Mouse (Mus musculus) cerebellum, adult 9-11 months (tissue): Measurements from ENCODE around the gene Btnl10.
A peak's percentile ranks its signal among the peaks of the same experiment; 100 is the strongest.
"Not testable (repeated sequence)": the region's sequence is repeated elsewhere in the genome, so short reads cannot be mapped to it uniquely, and the experiment has no call there.

Experiments used
- DNase-seq: peaks from one replicate; pipeline ENCODE4 v3.0.0; 2022

Btnl10 gene

DNA sequence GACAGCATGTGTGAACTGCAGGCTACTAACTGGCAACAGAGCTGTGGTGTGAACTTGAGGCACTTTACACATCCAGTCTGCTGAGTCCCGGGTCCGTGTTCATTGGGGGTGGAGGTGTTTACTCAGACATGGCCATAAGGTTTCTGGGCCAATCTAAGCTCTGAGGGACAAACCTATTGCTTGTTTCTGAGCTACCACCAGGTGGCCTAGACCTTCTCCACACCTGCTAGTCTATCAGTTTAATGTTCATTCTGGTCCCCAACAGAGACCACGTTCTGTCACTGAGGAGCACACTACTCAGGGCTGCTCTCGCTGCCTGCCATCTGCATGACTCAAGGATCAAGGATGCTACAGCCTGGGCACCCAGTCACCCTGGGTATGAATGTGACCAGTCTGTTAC lies 13.9 kb downstream of the Btnl10 start:
- no peak for DNase-seq

DNA sequence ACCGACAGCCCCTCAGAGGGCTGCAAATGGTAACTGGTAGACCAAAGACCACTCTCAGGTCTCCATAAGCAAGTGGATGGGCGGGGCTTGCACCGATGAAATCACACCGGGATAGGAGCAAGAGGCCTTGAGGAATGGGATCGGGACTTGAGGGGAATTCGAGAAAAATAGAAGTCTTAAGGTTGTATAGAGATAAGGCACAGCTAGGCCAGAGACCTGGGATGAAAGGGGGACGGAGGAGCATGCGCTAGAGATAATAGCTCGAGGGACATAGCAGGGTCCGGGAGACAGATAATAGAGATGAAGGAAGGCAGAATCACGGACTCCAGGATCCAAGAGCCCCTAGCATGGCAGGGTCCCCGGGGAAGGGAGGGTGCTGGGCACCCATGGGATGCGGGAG lies 20.2 kb downstream of the Btnl10 start:
- peak; percentile 50 for DNase-seq

DNA sequence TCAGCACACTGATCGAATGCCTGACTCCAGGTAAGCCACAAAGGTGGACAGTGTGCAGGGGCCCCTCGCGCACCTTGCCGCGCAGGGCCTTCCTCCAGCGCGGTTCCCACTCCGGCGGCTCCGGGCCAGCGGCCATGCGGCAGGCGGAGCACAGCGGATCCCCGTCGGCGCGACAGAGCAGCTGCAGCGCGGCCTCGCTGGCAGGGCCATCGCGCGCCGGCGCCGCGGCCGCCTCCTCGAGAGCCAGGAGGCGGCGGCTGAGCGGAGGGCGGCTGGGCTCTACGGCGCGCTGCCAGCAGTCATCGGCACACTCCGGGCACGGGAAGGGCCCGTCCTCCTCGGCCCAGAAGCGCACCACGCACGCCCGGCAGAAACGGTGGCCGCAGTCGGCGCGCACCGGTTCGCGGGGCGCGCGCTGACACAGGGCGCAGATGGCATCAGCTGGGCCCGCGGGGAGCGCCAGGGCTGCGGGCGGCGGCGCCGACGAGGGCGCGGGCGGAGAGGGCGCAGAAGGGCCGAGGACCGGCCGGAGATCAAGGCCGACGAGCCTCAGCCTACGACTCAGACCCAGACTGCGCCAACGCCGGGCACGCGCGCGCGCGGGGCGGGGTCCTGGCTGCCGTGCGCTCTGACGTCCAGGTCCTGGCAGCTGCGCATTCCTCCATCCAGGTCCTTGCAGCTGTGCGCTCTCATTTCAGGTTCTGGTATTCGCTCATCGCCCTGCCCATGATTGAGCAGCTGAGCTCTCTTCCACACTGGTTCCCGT lies 20.8 kb downstream of the Btnl10 start, which contains the start of gene Rnf187:
TSS of gene Rnf187 (minus strand) at position 595 of the 766 bp plus-strand sequence.
- DNase-seq, result peak; percentile 96

- DNase-seq, result no peak
Measured at GRCm38 (mm10) chr11:58939088-58939439, 21.4 kb downstream of the Btnl10 start.

DNA sequence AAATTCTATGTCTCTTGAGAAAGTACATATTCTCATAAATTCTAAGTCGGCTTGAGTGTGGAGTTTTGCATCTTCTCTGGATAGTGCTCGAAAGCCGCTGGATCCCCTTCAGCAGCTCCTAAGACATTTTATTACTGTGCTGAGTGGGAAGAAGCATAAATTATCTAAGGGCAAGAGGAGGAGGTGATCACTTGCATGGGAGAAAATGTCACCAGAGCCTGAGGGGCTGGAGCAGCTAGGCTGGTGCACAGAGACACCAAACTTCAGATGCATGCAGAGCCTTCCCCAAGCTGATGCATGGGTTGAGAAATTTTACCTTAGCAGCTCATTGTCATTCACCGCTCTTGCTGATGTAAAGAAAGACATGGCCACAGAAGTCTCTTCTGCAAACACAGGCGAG lies 26.4 kb downstream of the Btnl10 start:
- no peak for DNase-seq

DNA sequence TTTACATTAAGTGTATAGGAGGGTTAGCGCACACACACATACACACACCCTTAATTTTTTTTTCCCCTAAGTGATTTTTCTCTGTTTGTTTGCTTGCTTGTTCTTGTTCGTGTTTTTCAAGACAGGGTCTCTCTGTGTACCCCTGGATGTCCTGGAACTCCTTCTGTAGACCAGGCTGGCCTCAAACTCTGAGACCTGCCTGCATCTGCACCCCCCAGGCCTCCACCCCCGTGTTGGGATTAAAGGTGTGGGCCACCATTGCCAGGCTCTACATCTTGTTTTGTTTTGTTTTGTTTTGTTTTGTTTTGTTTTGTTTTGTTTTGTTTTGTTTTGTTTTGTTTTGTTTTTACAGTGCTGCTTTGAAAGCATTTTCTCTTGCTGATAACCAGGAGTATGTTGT lies 29.6 kb downstream of the Btnl10 start:
- peak; percentile 58 for DNase-seq

GRCm38 (mm10) chr11:58947798-58948528 lies 30.3 kb downstream of the Btnl10 start:
- DNase-seq, result peak; percentile 85

GRCm38 (mm10) chr11:58948542-58949479 lies 31.1 kb downstream of the Btnl10 start, which contains the start of gene Hist3h2ba:
TSS of gene Hist3h2ba (plus strand) at chr11:58948920.
- peak; percentile 92 for DNase-seq

DNA sequence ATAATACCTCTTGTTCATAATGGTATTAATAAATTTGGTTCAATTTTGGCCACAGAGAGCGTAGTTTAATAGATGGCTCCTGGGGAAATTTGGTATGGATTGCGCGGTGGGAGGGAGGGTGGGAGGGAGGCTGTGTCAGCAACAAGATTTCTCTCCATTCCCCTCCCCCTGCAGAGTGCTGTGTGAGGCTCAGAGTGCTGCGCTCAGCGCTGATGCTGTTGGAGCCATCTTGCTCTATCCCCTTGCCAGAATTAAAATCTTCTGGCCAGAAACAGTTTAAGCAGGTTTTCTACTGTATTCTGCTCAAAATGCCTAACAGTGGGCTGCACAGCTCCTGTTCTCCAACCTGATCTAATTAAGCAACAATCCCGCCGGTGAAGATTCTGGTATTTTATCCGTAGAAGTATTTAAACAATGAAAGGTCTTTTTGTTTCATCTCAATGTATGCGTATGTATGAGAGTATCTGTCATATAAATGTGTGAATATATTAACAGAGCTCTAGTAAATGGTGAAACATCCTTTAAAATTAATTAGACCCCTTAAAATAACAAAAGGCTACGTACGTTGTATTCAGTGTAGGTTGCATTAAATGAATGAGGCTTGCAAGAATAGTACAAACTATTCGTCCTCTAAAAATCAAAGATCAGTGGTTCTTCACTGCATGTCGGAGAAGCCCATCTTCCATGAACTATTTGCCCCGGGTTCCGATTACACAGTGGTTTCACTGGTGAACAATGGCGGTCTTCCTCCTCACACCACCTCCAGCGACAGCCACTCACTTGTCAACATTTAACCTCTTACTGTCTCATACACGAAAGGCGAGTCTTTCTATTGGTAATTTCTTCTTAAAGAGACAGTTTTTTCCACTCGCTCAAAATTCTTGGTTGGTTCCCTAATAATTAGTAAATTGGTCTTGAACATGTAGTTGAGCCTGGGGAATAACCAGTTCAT lies 32.0 kb downstream of the Btnl10 start:
- peak; percentile 86 for DNase-seq

GRCm38 (mm10) chr11:58951210-58951609 lies 33.5 kb downstream of the Btnl10 start:
- DNase-seq, result peak; percentile 50

DNA sequence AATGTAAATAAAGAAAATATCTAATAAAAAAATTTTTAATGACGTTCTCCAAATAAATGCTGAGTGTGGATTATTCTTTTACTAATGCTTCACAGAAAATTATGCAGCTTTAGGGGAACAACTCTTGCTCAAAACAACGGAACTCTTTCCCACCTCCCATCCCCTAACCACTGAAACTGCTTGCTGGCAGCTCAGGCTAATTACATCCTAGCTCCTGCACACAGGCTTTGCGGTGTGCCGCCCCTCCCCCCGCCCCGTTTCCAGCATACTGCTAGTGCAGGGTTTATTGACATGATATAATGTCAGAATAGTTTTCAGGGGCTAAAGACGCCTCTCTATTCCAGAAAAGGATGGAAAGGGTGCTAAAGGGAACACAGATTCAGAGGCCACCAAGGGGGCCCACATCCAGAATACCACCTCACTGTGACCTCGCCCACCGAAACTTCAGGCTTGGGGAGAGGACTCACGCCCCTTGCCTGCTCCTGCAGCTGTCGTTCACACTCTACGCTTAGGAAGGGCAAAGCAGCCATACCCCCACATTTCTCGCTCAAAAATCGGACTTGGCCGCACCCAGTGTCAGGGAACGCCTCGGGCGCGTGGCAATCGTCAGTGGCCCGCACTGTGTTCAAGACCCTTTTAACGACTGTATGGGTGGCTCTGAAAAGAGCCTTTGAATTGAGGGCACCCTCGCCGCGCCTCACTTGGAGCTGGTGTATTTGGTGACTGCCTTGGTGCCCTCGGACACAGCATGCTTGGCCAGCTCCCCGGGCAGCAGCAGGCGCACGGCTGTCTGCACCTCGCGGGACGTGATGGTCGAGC lies 35.9 kb downstream of the Btnl10 start:
- DNase-seq, result no peak

DNA sequence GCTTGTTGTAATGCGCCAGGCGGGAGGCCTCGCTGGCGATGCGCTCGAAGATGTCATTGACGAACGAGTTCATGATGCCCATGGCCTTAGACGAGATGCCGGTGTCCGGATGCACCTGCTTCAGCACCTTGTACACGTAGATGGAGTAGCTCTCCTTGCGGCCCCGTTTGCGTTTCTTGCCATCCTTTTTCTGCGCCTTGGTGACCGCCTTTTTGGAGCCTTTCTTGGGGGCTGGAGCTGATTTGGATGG lies 36.4 kb downstream of the Btnl10 start:
- DNase-seq, result not testable (repeated sequence)

DNA sequence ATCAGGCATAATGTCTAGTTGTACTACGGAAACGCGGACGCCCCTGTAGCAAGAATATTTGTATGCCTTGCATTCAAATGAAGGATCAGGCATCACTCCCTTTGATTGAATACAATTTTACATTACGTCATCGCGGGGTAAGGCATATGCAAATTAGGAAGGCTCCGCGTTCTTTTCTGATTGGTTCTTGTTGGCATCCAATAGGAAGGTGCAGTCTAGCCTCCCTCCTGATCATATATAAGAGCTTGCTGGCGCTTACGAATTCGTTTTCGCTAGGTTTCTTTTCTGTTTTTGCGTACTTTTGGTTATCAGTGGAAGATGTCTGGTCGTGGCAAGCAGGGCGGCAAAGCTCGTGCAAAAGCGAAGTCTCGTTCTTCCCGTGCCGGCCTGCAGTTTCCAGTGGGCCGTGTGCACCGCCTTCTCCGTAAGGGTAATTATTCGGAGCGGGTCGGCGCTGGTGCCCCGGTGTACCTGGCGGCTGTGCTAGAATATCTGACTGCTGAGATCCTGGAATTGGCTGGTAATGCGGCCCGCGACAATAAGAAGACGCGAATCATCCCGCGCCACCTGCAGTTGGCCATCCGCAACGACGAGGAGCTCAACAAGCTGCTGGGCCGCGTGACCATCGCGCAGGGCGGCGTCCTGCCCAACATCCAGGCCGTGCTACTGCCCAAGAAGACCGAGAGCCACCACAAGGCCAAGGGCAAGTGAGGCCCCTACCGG lies 36.9 kb downstream of the Btnl10 start, which contains the start of the genes Hist3h2a and Trim17:
TSS of gene Hist3h2a (plus strand) at position 266 of the 723 bp plus-strand sequence.
TSS of gene Trim17 (plus strand) at position 266 of the 723 bp plus-strand sequence.
- peak; percentile 97 for DNase-seq

DNA sequence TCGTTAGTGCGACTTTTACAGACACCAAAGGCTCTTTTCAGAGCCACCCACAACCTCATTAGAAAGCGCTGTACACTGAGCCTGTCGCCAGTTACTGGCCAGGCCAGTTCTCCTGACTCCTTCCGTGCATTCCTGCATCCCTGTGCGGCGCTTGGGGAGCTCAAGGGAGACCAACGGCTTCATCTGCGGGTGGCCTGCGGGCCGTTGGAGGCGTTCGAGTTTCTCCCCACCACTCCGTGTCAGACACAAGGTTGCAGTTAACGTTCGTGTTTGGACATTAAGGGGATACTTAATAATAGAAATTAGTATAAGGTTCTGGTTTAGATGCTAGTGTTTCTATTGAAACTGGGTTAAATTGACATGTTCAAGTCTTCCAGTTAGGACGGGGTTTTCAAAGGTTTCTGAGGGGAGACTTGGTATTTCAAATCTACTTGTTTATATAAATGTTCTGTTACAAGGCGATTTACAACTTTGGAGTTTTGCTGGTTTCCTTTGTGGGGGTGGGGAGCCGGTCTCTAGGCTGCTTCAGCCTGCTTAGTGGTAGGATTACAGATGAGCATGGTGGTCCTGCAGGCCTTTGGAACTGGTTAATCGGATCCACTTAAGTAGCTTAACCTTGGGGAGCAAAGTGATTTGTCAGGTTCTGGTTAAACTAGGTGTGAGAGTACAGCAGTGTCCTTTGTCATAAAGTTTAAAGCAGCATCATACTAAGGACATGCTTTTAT lies 37.6 kb downstream of the Btnl10 start:
- peak; percentile 63 for DNase-seq

- DNase-seq, result no peak
Measured at GRCm38 (mm10) chr11:58955868-58956257, 38.2 kb downstream of the Btnl10 start.

DNA sequence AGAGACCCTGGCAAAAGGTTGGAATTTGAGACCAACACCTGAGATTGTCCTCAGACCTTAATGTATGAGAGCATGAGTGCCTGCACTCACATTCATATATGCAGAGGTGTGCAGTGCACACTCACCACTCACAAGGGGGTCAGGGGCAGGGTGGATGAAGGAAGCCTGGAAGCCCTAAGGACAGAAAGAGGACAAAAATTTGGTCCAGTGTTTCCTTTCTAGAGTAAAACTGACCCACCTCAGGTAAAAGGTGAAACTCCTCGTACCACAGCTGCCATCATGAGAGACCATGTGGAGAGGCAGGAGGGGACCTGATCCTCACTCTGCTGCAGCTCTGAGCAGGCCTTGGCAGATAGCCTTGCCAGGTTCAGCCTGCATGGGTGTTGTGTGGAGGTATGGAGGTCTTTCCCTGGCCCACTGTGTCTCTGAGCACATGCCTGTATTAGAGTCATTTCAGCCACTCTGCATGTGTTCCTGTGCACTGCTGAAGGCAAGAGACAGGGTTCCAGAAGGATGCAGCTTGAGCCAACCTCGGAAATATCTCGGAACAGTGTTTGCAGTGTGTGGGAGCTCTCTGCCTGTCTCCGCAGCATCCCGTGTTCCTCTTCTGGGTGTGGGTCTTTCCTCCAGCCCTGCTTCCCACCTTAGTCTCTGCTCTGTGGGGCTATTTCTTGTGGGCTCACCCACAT lies 39.7 kb downstream of the Btnl10 start:
- DNase-seq, result peak; percentile 65

DNA sequence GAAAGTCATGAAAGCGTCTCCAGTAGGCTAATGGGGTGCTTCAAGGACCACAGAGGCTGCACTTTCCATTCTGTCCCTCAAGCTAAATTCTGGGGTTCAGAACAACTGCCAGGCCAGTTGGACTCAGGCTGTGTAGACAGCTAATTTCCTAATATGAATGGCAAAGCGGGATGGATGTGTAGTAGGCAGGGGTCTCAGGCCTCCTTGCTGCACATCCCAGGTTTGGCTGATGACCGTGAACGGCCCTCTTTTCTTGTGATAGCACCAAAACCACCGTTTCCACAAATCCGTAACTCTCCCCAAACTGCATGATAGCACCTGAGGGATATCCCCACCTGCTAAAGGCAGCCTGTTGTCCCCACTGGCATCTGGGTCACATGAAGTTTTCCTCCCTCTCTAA lies 40.8 kb downstream of the Btnl10 start:
- no peak for DNase-seq

DNA sequence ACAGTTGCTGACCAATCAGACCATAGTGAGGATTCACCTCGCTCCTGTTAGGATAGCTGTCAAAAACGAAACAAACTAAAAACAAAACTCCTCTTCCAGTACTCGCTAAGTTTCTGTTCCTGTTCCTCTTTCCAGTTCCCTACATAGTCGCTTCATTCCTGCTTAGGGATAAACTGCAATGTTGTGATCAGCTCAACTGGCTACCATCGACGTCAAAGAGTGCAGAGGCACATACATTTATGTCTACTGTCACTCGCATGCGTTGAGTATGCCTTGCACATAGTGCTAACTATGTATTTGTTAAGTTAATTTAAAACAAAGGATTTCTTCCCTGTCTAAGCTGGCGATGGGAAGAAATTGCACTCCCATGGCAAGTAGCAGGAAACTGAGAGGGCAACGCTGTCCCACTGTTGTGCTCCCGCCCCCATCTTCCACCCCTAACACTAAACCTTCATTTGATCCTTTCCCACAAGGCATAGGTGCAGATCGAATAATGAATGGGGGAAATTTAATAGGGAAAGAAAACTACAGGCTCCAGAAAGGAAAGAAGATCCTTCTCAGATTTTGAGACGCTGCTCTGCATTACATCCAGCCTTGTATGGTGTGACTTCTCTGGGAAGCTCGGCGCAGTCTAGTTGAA lies 41.6 kb downstream of the Btnl10 start:
- DNase-seq, result no peak
